Mouse (Mus musculus) monocyte, adult 2 months (primary cell): ENCODE measurements around the gene Gins1.
A peak's percentile ranks its signal among the peaks of the same experiment; 100 is the strongest.
"Not testable (repeated sequence)": the region's sequence is repeated elsewhere in the genome, so short reads cannot be mapped to it uniquely, and the experiment has no call there.

Source experiments
- DNase-seq, 2 experiments: peaks; one replicate each; pipeline ENCODE4 v3.0.0; 2022; ENCODE audit warnings: low spot score in 2 of 2, low read depth in 1 of 2

Gins1 gene

GRCm38 (mm10) chr2:150909429-150910039, 4.3 kb downstream of the Gins1 start:
- peak; percentile 84 to 93 for DNase-seq

- DNase-seq = no peak
Measured at GRCm38 (mm10) chr2:150910295-150910881, 5.2 kb downstream of the Gins1 start.

- no peak for DNase-seq
Measured at GRCm38 (mm10) chr2:150914781-150915515, 9.7 kb downstream of the Gins1 start.

GRCm38 (mm10) chr2:150915786-150916185, 10.6 kb downstream of the Gins1 start:
- DNase-seq = no peak

- DNase-seq = no peak
Measured at GRCm38 (mm10) chr2:150918720-150919119, 13.5 kb downstream of the Gins1 start.

GRCm38 (mm10) chr2:150920543-150920942, 15.3 kb downstream of the Gins1 start:
- DNase-seq = no peak

GRCm38 (mm10) chr2:150921697-150922096, 16.5 kb downstream of the Gins1 start:
- peak; percentile 30 to 33 for DNase-seq

- no peak for DNase-seq
Measured at GRCm38 (mm10) chr2:150922165-150922564, 17.0 kb downstream of the Gins1 start.

GRCm38 (mm10) chr2:150923026-150923425, 17.8 kb downstream of the Gins1 start:
- DNase-seq = no peak

- no peak for DNase-seq
Measured at GRCm38 (mm10) chr2:150923505-150923904, 18.3 kb downstream of the Gins1 start.

GRCm38 (mm10) chr2:150927038-150927720, 22.0 kb downstream of the Gins1 start:
- no peak for DNase-seq

GRCm38 (mm10) chr2:150929156-150929555, 24.0 kb downstream of the Gins1 start:
- DNase-seq = no peak

GRCm38 (mm10) chr2:150930806-150931205, 25.6 kb downstream of the Gins1 start:
- DNase-seq = no peak

- no peak for DNase-seq
Measured at GRCm38 (mm10) chr2:150933482-150933881, 28.3 kb downstream of the Gins1 start.

- DNase-seq = no peak
Measured at GRCm38 (mm10) chr2:150934659-150935058, 29.5 kb downstream of the Gins1 start.

GRCm38 (mm10) chr2:150944017-150944416, 38.8 kb downstream of the Gins1 start:
- no peak for DNase-seq

- DNase-seq = not testable (repeated sequence)
Measured at GRCm38 (mm10) chr2:150947341-150947740, 42.1 kb downstream of the Gins1 start.

- DNase-seq = not testable (repeated sequence)
Measured at GRCm38 (mm10) chr2:150947880-150948611, 42.8 kb downstream of the Gins1 start.

GRCm38 (mm10) chr2:150948786-150949185, 43.6 kb downstream of the Gins1 start:
- DNase-seq = no peak

GRCm38 (mm10) chr2:150949652-150950051, 44.5 kb downstream of the Gins1 start:
- no peak for DNase-seq

GRCm38 (mm10) chr2:150950056-150950455, 44.9 kb downstream of the Gins1 start:
- no peak for DNase-seq
